Mouse (Mus musculus) CD4-positive, CD25-positive, alpha-beta regulatory T cell, adult 4 months (primary cell): ENCODE results near the gene Ldlrad3. TPM values are rescaled to one million over a fixed set of nuclear protein-coding genes. Genes with fewer than 3 reads are reported as not detected.

Experiments used
- ATAC-seq: one replicate; pipeline ENCODE4 v1.8.0; 2017
- polyA plus RNA-seq, 2 experiments: library from polyadenylated mRNA; unstranded; fragments of 100-300 nt; shearing (Covaris generic); gene quantifications; one replicate each; pipeline ENCODE4 v1.2.1; 2017

Gene Ldlrad3
- polyA plus RNA-seq, 2 experiments from 2014 or later, result 0.29 to 0.31 TPM

DNA sequence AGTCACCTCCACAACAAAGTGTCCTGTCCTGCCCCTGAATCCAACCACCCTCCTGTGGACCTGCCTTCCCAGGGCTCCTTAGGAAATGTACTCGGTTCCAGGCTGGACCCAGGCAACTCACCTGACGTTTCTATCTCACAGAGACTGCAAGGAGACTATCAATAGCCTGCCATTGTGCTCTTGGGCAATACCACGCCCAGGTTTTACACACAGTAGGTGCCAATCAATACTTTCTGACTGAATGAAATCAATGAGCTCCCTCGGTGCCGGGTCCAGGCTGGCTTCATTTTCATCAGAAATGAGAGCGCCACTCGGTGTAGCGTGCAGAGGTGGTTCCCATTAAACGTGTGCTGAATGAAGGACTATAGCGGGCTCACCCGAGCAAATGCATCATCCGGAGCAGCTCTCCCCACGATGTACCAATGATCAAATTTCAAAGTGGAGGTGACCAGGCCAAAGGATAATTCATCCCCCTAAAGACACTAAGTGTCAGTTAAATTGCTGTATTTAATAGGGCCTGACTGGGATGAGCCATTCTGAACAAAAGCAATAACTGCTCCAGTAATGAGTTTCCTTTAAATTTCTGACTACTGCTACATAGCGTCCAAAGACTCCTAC is 43.4 kb downstream of the Ldlrad3 start:
- no peak for ATAC-seq

DNA sequence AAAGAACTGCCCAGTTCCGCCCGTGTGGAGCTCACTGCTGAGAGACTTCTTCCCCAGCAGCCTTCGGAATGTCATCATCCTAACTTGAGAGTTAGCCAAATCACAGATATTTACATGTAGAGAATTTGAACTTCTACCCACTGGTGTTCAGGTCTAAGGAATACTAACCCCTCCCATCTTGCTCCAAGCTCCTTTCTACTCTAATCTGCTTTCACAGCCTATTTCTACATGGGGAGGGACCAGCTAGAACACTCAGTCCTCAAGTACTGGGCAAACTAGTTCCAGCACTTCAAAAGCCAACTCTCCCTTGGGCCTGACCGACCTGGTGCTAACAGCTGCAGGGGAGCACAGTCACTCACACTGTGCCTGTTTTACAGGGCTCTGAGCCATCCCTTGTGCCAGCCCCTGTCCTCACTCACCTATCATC is 44.0 kb downstream of the Ldlrad3 start:
- no peak for ATAC-seq

DNA sequence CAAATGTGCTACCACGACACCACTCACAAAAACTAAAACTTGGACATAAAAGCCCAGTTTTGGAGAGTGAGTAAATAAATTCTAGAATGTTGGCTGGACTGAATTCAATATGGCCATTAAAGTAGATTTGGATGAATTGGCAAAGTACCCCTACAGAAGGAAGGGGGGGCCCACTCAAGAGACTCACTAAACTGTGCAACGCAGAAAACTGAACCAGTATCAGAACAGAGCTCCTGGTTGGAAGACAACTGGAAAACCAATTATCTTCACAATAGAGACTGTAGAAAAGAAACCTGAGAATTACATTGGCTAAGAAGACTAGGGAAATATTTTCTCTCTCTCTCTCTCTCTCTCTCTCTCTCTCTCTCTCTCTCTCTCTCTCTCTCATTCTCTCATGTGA is 45.0 kb downstream of the Ldlrad3 start:
- ATAC-seq, result no peak

DNA sequence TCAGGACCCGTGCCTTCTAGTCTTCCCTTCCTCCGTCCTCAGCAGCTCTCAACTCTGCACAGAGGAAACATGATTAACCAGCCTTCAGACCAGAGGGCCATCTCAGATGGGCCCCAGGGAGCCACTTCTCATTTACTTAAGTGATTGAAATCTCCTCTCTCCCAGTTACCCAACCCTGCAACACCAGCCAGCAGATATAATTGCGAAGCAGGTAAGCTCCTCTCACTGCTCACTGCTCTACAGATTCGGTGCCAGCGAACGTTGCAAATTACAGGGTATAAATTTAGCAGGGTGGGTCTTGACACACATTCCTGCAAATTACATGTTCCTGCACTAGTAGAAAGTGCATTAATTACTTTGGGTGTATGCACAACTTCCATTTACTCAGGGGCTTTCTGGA is 48.3 kb downstream of the Ldlrad3 start:
- ATAC-seq, result no peak

DNA sequence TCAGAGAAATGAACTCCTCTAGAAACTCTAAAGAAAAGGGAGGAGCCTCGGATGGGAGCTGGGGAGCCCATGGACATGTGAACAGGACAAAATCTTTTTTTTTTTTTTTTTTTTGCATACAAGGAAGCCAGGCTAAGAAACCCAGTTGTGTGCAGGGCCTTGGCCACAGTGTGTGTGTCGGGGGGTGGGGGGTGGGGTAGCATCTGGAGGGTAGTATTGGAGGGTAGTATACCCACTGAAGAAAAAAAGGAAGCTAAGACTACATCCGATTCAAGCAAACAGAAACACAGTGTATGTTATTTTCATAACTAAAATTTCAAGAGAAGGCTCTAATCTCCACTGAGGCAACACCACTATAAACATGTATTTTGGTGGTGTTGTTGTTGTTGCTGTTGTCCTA is 50.0 kb downstream of the Ldlrad3 start:
- no peak for ATAC-seq

DNA sequence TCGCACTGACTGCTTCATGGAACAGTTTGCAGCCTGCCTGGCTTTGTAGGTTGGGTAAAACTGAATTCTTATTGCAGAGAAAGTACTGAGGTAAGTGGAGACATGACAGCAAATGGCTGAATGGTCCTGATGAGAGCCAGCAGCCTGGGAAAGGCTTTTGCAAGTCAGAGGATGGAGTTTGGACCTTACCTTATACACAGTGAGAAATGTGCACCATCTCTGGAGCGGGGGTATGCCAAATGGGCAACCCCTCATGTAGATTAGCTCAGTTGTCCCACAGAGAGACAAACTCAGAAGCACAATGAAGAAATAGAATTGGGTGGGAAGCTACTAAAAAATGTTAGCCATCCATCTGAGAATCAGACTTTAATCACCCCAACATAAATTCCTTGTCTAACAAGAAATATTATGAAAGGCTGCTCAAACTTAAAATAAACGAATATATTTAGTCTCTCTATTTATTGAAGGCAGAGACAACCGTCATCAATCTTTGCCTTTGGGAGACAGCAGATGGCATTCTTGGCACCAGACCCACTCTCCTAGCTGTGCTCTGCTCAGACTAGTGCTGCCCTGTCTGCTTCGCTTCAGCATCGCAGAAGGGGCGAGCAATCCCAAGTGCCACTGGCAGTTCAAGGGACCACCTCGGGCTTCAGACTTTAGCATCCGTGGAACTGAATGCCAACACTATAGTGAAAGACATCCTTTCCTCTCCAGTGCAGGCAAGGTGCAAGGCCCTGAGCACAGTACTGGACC is 51.5 kb downstream of the Ldlrad3 start:
- ATAC-seq, result no peak

DNA sequence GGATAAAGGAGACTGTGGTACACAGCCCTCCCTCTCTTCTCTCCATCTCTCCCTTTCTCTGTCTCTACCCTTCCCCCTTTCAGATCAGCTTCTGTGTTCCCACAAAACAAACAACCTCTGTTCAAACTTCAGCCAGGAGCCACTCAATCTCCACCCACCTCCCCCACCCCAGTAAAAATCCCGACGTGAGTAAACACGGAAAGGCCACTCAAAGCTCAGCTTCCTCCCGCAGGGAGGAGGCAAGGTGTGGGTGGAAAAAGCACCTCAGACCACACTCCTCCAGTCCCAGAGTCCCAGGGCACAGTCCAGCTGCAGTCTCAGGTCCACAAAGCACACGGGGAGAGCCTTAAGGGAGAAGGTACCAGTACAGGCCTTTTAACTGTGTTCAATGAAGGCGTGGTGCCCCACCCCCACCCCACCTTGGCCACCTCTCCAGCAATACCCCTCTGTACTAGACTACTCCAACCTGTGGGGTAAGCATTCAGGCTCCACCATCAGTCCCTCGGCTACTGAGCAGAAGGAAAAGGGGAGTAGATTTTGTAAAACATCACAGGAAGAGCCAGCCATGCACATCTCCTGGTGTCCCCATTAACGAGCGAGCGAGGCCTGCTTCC is 53.1 kb downstream of the Ldlrad3 start:
- ATAC-seq, result no peak

DNA sequence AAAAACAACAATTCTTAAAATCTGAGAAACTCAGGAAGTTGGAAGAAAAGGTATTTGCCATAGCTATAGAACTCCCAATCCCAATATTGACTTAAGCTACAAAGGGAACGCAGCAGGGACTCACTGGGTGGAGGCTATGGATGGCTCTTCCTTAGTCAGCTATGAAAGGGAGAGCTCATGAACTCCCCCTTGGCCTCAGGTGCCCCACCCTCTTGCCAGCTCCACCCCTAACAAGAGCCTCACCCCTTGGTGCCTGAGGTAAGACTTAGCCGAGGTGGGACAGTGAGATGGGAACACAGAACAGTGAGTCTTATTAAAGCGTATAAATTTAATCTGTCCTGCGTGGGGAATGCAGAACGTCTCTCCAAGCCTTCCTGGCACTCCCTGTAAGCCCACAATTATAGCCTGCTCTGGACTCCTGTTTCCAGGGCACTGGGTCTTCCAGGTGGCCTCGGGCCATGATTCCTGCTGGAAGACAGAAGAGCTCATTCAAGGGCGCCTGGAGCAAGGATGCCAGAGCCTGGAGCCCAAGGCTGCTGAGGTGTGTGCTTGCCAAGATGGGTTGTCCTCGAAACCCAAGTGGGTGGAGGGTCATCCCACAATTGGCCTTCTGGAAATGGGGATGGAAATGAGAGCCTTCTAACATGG is 55.9 kb downstream of the Ldlrad3 start:
- ATAC-seq, result no peak

DNA sequence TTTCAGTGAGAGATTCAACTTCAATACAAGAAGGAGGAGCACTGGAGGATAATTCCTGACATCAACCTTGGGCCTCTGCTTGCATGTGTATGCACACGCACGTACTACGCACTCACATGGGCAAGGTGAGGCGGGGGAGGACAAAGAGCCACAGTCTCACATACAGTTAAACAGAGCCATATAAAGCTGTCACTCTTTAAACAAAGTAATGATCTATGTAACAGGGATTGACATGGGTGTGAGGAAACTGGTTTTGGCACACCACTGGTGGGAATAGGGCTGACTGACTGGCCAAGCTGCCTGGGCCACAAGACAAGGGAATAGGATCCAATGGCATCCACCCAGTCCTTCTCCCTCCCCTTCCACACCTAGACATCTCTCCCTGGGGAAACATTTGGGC is 57.0 kb downstream of the Ldlrad3 start:
- ATAC-seq, result no peak

DNA sequence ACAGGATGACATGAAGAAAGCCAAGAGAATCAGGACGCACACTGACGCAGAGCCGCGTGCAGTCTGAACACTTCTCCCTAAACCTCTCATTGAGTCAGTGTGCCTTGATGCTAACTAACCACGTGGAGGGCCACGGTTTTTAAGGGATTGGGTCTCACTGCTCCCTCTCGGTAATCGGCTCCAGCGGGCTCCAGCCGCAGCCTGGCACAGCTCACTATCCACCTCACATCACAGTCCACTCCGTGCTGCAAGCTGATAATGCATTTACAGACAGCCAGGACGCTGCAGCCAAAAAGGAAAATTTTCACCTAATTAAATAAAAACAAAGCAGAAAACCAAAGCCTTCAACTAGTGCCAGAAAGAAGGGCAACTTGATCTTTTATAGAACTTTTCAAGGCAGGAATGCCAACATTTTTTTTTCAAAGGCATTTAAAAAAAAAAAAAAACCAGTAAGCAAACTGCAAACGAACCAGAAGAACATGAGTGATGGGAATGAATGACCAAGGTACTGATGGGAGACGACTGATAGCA is 57.6 kb downstream of the Ldlrad3 start:
- ATAC-seq, result no peak

DNA sequence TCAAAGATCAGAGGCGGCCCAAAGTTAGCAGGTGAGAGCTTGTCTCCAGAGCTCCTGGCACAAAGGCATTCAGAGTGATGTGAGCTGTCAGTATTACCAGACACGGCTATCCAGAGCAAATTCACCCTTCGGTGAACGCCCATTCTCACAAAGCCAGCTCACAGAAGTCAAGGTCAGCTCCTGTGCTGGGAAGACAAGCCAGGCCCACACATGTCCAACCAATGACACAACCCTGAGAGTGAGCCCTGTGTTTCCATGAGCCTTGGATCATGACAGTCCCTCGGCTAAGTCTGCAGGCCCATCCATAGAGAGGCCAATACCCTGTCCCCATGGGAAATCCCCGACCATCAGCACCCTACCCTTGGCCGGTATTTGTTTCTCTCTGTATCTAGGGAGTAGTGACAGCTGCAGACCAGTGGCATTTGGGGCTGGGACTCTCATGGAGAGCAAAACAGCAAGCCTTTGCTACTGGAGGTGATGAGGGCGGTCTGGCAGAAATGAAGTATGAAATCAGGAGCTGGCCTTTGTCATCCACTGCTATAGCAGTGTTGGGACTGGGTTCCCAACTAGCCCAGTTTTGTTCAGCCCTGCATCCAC is 58.3 kb downstream of the Ldlrad3 start:
- ATAC-seq, result no peak

DNA sequence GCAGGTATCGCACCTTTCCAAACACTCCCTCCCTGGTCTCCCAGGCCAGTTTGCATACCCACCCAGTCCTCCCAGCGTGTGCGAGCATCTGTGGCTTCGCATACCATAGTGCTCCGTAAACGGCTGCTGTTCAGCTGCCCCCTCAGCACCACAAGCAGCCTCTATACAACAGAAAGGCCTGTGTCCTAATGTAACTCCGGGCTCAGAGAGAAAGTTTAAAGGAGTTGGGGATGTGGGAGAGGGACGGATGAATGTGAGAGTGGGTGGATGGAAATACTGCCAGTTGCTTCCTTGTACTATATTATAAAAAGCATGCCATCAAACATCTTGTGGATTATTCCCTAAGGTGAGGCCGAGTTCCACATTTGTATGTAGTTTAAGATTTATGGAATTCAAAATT is 59.0 kb downstream of the Ldlrad3 start:
- ATAC-seq, result no peak

DNA sequence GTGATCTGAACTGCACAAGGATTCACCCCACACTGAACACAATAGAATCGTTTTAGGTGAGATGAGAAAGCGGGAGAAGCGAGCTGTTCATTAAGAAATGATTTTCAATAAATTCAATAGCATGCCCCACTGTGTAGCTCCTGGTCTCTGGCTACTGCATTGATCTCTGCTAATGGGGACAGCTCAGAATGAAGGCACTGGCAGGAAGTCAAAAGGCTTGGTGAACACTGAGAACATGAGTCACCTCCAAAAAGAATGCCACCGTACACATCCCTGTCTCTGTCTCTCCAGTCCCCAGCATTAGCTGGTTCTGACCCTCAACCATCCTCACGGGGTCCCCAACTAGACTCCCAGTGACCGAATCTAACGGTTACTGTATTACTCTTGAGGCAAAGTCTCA is 60.1 kb downstream of the Ldlrad3 start:
- no peak for ATAC-seq

DNA sequence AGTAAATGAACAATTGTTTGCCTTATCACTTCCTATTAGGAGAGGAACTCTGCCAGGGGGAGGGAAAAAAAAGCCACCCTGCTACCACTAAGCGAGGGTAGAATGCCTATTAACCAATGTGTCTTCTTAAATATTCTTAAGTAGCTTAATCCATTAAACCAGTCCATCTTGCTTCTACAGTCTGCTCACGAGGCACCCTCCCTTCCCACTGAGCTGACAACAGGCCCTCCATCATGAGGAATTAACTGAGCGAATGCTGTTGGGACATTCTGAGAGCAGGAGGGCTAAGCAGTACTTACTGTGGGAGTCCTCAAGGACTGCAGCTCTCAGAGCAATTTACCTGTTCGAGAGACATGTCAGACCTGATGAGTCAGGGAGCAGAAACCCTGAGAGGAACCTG is 61.1 kb downstream of the Ldlrad3 start:
- no peak for ATAC-seq

DNA sequence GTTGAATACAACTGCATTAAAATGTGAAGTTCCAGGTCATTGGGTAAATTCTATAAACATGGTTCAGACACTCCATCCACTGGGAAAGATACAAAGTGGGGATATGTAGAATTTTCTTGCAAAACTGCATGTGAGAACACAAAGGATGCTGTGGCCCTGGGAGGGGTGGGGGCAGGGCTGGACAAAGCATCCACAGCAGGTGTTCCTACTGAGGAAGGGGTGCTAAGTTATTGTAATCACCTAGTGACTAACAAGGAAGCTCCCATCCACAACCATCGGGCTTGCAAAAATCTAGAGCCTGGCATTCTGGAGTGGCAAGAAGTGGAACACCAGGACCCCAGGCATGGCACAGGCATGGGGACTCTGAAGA is 64.1 kb downstream of the Ldlrad3 start:
- no peak for ATAC-seq

DNA sequence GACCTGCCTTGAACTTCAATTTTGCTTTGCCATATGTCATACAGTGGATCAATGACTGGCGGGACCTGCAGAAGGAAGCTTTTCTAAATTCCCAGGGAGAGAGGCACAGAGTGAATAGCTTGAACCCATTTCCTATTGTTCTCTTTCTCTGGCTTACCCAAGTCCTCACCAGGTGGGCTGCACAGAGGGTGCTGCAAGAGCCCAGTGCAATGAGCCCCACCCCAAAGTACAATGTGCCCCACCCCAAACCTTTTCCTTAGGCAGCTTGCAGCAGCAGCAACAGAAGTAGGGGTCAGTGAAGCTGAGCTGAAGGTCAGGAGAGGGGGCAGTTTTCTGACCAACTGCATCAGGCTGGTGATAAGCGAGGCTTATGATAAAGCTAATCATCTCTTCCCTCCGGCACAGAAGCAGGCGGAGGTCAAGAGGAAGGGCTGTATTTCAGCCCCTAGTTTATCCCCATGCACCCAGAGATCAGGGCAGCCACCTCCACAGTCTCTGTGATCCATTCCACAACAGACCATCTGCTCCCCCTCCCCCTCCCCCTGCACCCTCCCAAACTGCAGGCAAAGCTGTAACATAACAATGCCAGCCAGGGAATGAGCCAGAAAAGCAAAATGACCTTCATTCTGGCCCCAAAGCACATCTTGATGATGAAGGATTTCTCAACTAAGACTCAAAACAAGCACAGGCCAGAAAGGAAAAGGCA is 64.6 kb downstream of the Ldlrad3 start:
- no peak for ATAC-seq

DNA sequence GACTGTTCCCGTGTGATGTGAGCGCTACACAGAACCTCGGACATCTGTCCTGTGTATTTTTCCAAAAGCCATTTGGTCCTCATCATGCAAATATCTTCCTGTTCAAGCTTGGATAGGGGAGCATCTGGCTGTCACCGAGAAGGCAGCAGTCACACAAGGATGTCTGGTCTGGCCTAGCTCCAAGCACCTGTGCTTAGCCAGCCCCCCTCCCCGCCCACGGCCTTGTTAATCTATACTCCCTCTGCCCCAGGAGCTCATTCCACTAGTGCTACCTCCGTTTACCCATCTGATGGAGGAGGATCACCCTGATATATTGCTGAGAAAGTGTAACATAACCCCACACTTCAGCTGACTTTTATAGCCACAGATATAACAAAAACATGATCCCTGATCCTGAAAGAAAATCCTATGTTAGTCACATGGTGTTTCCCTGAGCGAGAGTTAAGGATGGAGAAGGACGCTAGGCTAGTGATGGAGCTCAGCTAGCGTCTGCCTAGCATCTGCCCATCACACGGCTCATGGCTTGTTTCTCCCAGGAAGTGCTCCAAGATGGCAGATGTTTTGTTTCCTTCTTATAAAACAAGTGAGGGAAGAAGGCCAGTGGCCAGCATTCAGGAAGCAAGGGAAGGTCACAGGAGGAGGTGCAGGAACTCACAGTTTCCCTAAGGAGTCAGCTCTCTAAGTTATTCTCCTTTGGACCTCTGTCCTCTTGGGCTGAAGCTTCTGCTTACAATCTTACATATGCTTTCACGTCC is 66.3 kb downstream of the Ldlrad3 start:
- no peak for ATAC-seq

DNA sequence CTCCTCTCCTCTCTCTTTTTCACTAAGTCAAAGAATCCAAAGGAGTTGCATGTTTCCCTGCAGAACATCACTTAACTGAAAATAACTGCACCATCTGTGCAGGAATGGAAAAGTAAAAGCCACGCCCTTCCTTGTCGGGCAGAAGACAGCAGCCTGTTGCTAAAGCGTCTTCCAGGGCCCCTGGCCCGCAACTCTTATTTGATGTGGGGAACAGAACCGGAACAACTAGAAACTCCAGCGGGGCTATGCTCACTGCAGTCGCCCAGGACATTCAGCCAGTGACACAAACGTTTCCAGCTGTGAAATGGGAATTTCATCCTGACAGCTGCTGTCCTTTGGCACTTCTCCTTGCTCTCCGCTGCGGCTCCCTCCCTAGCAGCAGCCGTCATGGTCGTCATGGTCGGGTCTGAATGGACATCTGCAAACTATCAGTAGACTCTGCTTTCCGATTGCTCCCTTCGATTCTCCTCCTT is 67.2 kb downstream of the Ldlrad3 start:
- no peak for ATAC-seq

DNA sequence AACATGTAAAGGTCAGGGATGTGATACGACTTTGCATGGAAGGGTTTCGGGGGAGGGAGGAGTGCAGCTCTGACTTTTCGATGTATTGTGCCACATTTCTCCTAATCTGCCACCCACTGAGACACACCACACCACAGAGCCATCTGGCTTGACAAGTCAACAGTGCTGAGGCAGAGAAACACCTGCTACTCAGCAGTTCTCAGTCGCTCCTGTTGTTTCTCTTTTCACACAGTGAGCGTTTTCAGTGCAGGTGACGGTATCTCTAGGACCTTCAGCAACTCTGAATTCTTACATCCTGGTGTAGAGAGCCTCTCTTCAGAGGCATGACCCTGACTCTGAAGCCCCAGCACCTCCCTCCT is 68.8 kb downstream of the Ldlrad3 start:
- no peak for ATAC-seq

DNA sequence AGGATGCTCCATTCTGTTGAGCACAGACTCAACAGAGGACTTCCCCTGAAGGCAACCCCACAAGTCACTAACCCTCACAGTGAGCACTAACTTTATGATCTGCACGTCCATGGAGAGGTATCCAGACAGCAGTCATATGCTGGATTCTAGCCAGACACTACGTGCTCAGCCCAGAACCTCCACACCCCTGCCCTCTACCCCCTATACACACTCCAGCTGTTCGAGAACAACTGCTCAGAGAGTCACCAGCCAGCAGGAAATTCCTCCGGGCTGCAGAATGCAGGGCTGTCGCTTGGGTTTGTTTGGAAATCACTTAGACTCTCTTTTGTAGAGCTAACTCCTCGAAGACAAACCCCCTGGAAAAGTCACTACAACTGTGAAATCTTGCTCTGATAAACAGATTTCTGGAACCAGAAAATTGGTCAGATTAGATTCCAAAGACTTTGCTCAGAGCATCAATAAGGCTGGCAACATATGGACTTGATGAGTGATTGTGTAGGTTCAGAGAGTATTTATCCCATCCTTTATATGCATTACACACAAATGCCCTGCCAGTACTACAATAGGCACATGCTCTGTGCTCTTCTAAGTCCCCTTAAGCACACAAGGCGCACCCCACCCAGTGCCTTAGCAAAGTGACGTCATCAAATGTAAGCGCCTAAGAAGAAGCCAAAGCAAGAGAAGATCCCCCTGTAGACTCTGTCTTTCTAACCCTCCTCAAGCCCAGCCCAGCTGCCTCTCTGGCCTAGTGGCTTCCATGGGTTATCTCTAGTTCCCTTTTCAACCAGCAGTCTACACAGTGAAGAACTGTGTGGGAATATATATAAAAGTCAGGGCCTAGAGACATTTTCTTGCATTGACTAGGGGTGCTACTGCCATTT is 69.4 kb downstream of the Ldlrad3 start:
- no peak for ATAC-seq

DNA sequence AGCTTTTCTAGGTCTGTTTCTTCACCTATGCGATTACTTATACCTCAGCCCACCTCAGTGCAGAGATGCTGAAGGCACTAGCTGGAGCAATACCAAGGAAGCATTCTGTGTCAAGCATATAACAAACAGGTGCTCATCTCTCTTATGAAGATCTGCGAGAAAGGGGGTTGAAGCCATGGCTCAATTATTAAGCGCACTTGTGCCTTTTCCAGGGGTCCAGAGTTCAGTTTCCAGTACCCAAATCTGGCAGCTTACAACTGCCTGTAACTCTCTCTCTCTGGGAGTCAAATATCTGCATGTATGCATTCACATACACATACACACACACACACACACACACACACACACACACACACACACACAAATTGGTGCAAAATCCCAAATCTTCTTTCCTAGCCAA is 72.4 kb downstream of the Ldlrad3 start:
- no peak for ATAC-seq
